Mouse (Mus musculus) midbrain, embryonic 15.5 days (tissue): Measurements from ENCODE around the gene AB124611. TPM values are rescaled to one million over a fixed set of nuclear protein-coding genes. Genes with fewer than 3 reads are reported as not detected.
"Not testable (repeated sequence)": the region's sequence is repeated elsewhere in the genome, so short reads cannot be mapped to it uniquely, and the experiment has no call there.

Experiments
- ATAC-seq: fragments of 200-750 bp; cut with Nextera tagmentation; replicated peaks from 2 replicates; pipeline ENCODE4 v1.8.0; 2017; ENCODE audit warnings: moderate TSS enrichment
- H3K27ac ChIP-seq: fragments of 300-500 bp; sonication (generic); 2 replicates; pipeline ENCODE4 v1.5.1; 2015; ENCODE audit warnings: mild to moderate bottlenecking, inconsistent platforms
- H3K27me3 ChIP-seq: fragments of 300-500 bp; sonication (generic); replicated peaks from 2 replicates; pipeline ENCODE4 v1.6.1; 2015; ENCODE audit warnings: inconsistent platforms
- H3K36me3 ChIP-seq: fragments of 300-500 bp; sonication (generic); replicated peaks from 2 replicates; pipeline ENCODE4 v1.6.1; 2015; ENCODE audit warnings: inconsistent platforms
- H3K4me1 ChIP-seq: fragments of 300-500 bp; sonication (generic); 2 replicates; pipeline ENCODE4 v1.6.1; 2015; ENCODE audit warnings: inconsistent platforms
- H3K4me2 ChIP-seq: fragments of 300-500 bp; sonication (generic); 2 replicates; pipeline ENCODE4 v1.6.1; 2015; ENCODE audit warnings: inconsistent platforms, mild to moderate bottlenecking, moderate library complexity
- H3K4me3 ChIP-seq: fragments of 300-500 bp; sonication (generic); 2 replicates; pipeline ENCODE4 v1.5.1; 2015; ENCODE audit warnings: mild to moderate bottlenecking, inconsistent platforms
- H3K9ac ChIP-seq: fragments of 300-500 bp; sonication (generic); 2 replicates; pipeline ENCODE4 v1.6.1; 2015; ENCODE audit warnings: mild to moderate bottlenecking, inconsistent platforms
- H3K9me3 ChIP-seq: fragments of 300-500 bp; sonication (generic); 2 replicates; pipeline ENCODE4 v1.6.1; 2016; ENCODE audit warnings: inconsistent platforms
- WGBS: fragments of 180-500 bp; shearing (Covaris S2); methylation state at CpG from one replicate; pipeline ENCODE4 v1.1.7; 2015; ENCODE audit warnings: mixed read lengths; 5-methylcytosine and 5-hydroxymethylcytosine counted together
- polyA plus RNA-seq: library from polyadenylated mRNA; unstranded; fragments of >200 nt; fragmentation: Nextera tagmentation; extraction: Ambion mirVana; gene quantifications from 2 replicates; pipeline ENCODE4 v1.2.1, GENCODE M21; 2015

Gene AB124611
- polyA plus RNA-seq, 1 experiment from 2014 or later, result 1.9 TPM

- Histone ChIP-seq H3K27me3 (no peaks in the 10 kb centered on the region), H3K4me1 (peaks cover 13% of the 10 kb centered on the region), H3K27ac (no peak overlapping the region), H3K36me3 (peaks cover 25% of the 10 kb centered on the region), H3K9ac (no peak overlapping the region), H3K4me3 (no peak overlapping the region), H3K4me2 (no peak overlapping the region), H3K9me3 (no peaks in the 10 kb centered on the region)
- no peak for ATAC-seq
Measured at GRCm38 (mm10) chr9:21505767-21506166, 20.2 kb upstream of the AB124611 start.

GRCm38 (mm10) chr9:21507753-21508430 is 18.1 kb upstream of the AB124611 start:
- Histone ChIP-seq H3K4me2 (no peak overlapping the region), H3K27ac (no peak overlapping the region), H3K9ac (no peak overlapping the region), H3K4me3 (no peak overlapping the region), H3K4me1 (peaks cover 17% of the 10 kb centered on the region), H3K36me3 (peaks cover 25% of the 10 kb centered on the region), H3K9me3 (no peaks in the 10 kb centered on the region), H3K27me3 (no peaks in the 10 kb centered on the region)
- ATAC-seq, result no peak
- WGBS, result 91% methylated on average over 15 of the region's 15 CpGs

- H3K36me3 ChIP-seq, result peaks cover 25% of the 10 kb centered on the region
- H3K4me2 ChIP-seq, result peak overlapping the region; percentile 59
- no peak overlapping the region for H3K27ac ChIP-seq
- H3K4me1 ChIP-seq, result peaks cover 17% of the 10 kb centered on the region
- no peaks in the 10 kb centered on the region for H3K9me3 ChIP-seq
- peak overlapping the region; percentile 78; the same call in 1 of the 2 replicates for H3K9ac ChIP-seq
- 85% methylated on average over 7 of the region's 7 CpGs for WGBS
- H3K4me3 ChIP-seq, result peak overlapping the region; percentile 82
- no peaks in the 10 kb centered on the region for H3K27me3 ChIP-seq
- ATAC-seq, result no peak
Measured at GRCm38 (mm10) chr9:21508871-21509404, 17.0 kb upstream of the AB124611 start.

- H3K4me3 ChIP-seq, result peak within 1 kb of the TSS; percentile 82
- H3K9ac ChIP-seq, result peak within 1 kb of the TSS; percentile 78
- under 1% methylated on average over 44 of the region's 44 CpGs for WGBS
- peaks cover 20% of the 10 kb centered on the region for H3K36me3 ChIP-seq
- H3K4me1 ChIP-seq, result peaks cover 17% of the 10 kb centered on the region
- peak; percentile 96 for ATAC-seq
- H3K27ac ChIP-seq, result peak within 1 kb of the TSS; percentile 97
- no peaks in the 10 kb centered on the region for H3K9me3 ChIP-seq
- no peaks in the 10 kb centered on the region for H3K27me3 ChIP-seq
- peak within 1 kb of the TSS; percentile 59 for H3K4me2 ChIP-seq
Measured at GRCm38 (mm10) chr9:21509772-21510688, 15.9 kb upstream of the AB124611 start, which contains the start of gene Tmed1. Gene Tmed1, minus strand, starts transcription at chr9:21510252.

GRCm38 (mm10) chr9:21510689-21511015 is 15.3 kb upstream of the AB124611 start:
- H3K36me3 ChIP-seq, result peaks cover 19% of the 10 kb centered on the region
- peak overlapping the region; percentile 51 for H3K9ac ChIP-seq
- H3K4me1 ChIP-seq, result peaks cover 17% of the 10 kb centered on the region
- peak overlapping the region; percentile 97 for H3K27ac ChIP-seq
- H3K4me3 ChIP-seq, result peak overlapping the region; percentile 82
- ATAC-seq, result no peak
- no peaks in the 10 kb centered on the region for H3K9me3 ChIP-seq
- 2% methylated on average over 7 of the region's 7 CpGs for WGBS
- peak overlapping the region; percentile 59 for H3K4me2 ChIP-seq
- H3K27me3 ChIP-seq, result no peaks in the 10 kb centered on the region

- H3K27me3 ChIP-seq, result no peaks in the 10 kb centered on the region
- peak overlapping the region; percentile 97 for H3K27ac ChIP-seq
- peak overlapping the region; percentile 59 for H3K4me2 ChIP-seq
- H3K4me3 ChIP-seq, result peak overlapping the region; percentile 82
- H3K36me3 ChIP-seq, result peaks cover 16% of the 10 kb centered on the region; the same call in 1 of the 2 replicates
- H3K4me1 ChIP-seq, result peaks cover 17% of the 10 kb centered on the region
- H3K9ac ChIP-seq, result peak overlapping the region; percentile 51
- WGBS, result 80% methylated on average over 9 of the region's 9 CpGs
- no peak for ATAC-seq
- H3K9me3 ChIP-seq, result no peaks in the 10 kb centered on the region
Measured at GRCm38 (mm10) chr9:21511052-21511451, 14.9 kb upstream of the AB124611 start.

GRCm38 (mm10) chr9:21513466-21513865 is 12.5 kb upstream of the AB124611 start:
- Histone ChIP-seq H3K27ac (no peak overlapping the region), H3K9me3 (no peaks in the 10 kb centered on the region), H3K4me3 (no peak overlapping the region), H3K27me3 (no peaks in the 10 kb centered on the region), H3K36me3 (no peaks in the 10 kb centered on the region), H3K4me1 (peaks cover 17% of the 10 kb centered on the region), H3K9ac (no peak overlapping the region), H3K4me2 (no peak overlapping the region)
- no peak for ATAC-seq
- 99% methylated on average over 4 of the region's 4 CpGs for whole genome bisulfite sequencing

- WGBS, result 87% methylated on average over 6 of the region's 6 CpGs
- no peak for ATAC-seq
- Histone ChIP-seq H3K4me2 (no peak overlapping the region), H3K36me3 (no peaks in the 10 kb centered on the region), H3K9ac (no peak overlapping the region), H3K27ac (no peak overlapping the region), H3K9me3 (no peaks in the 10 kb centered on the region), H3K4me3 (no peak overlapping the region), H3K4me1 (no peaks in the 10 kb centered on the region), H3K27me3 (no peaks in the 10 kb centered on the region)
Measured at GRCm38 (mm10) chr9:21517947-21518495, 8.0 kb upstream of the AB124611 start.

- H3K4me2 ChIP-seq, H3K27me3 ChIP-seq, H3K36me3 ChIP-seq, H3K9me3 ChIP-seq, H3K9ac ChIP-seq, H3K27ac ChIP-seq, H3K4me1 ChIP-seq, H3K4me3 ChIP-seq, ATAC-seq: not testable (repeated sequence)
- 84% methylated on average over 6 of the region's 6 CpGs for WGBS
Measured at GRCm38 (mm10) chr9:21518690-21519089, 7.3 kb upstream of the AB124611 start.

- no peak overlapping the region for H3K4me3 ChIP-seq
- H3K9ac ChIP-seq, result no peak overlapping the region
- no peaks in the 10 kb centered on the region for H3K9me3 ChIP-seq
- H3K27me3 ChIP-seq, result no peaks in the 10 kb centered on the region
- WGBS, result 78% methylated on average over 7 of the region's 7 CpGs
- ATAC-seq, result no peak
- no peak overlapping the region for H3K4me2 ChIP-seq
- no peak overlapping the region for H3K27ac ChIP-seq
- no peaks in the 10 kb centered on the region for H3K4me1 ChIP-seq
- no peaks in the 10 kb centered on the region for H3K36me3 ChIP-seq
Measured at GRCm38 (mm10) chr9:21525142-21525936, 637 bp upstream of the AB124611 start.

GRCm38 (mm10) chr9:21526634-21526944 is 613 bp downstream of the AB124611 start:
- no peak for ATAC-seq
- H3K4me3 ChIP-seq, result no peak overlapping the region
- no peak overlapping the region for H3K4me2 ChIP-seq
- no peaks in the 10 kb centered on the region for H3K27me3 ChIP-seq
- no peak overlapping the region for H3K27ac ChIP-seq
- H3K9ac ChIP-seq, result no peak overlapping the region
- WGBS, result 81% methylated on average over 3 of the region's 3 CpGs
- H3K36me3 ChIP-seq, result no peaks in the 10 kb centered on the region
- H3K4me1 ChIP-seq, result no peaks in the 10 kb centered on the region
- no peaks in the 10 kb centered on the region for H3K9me3 ChIP-seq
